Mouse (Mus musculus): Measurements from ENCODE around the gene Ugcg. TPM values are rescaled to one million over a fixed set of nuclear protein-coding genes. Genes with fewer than 3 reads are reported as not detected.

Gene Ugcg
- polyA plus RNA-seq, 1 experiment from 2014 or later = 13.3 TPM

DNA sequence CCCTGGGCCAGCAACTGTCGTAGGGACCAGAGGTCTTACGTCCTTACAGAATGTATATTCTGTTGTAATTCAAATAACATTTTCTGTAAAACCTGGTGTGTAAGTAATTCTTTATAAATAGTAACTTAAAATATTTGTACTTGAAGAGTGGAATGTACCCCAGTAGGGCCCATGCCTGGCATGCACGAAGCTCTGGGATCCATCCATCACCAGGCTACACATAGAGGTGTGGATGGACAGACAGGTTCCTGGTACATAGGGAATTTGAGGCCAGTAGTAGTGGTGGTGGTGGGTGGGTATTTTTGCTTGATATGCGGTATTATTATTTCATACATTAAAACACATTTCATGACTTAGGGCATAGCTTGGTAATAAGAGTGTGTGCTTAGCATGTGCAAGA, 19.6 kb downstream of the Ugcg start:
- Histone ChIP-seq H3K4me2 (ENCODE audit: low read depth, low read length) (no peak overlapping the region), H3K9me3 (ENCODE audit: control insufficient read depth, low read length) (no peaks in the 10 kb centered on the region), H3K4me1 (ENCODE audit: control insufficient read depth, insufficient read depth, low read length) (peaks cover 8% of the 10 kb centered on the region; the same call in 1 of the 2 replicates), H3K4me3 (ENCODE audit: low read depth, low read length) (no peak overlapping the region), H3K9ac (ENCODE audit: low read depth, low read length) (no peak overlapping the region), H3K27ac (replicated peaks; ENCODE audit: low read depth, low read length) (no peak overlapping the region), H3K27me3 (replicated peaks; ENCODE audit: control insufficient read depth, insufficient read depth, low read length) (no peaks in the 10 kb centered on the region), H3K36me3 (ENCODE audit: control insufficient read depth, insufficient read depth, low read length) (peaks cover 29% of the 10 kb centered on the region)
- DNase-seq (ENCODE audit: low spot score) (no peak), ATAC-seq (ENCODE audit: low read depth) (no peak)
- 83% methylated on average over 4 of the region's 4 CpGs for WGBS

GRCm38 (mm10) chr4:59211181-59211580, 22.1 kb downstream of the Ugcg start:
- Histone ChIP-seq H3K9ac (ENCODE audit: low read depth, low read length) (no peak overlapping the region), H3K9me3 (ENCODE audit: control insufficient read depth, low read length) (no peaks in the 10 kb centered on the region), H3K36me3 (ENCODE audit: control insufficient read depth, insufficient read depth, low read length) (peaks cover 53% of the 10 kb centered on the region), H3K4me1 (ENCODE audit: control insufficient read depth, insufficient read depth, low read length) (peaks cover under 1% of the 10 kb centered on the region; the same call in 1 of the 2 replicates), H3K4me3 (ENCODE audit: low read depth, low read length) (no peak overlapping the region), H3K27me3 (replicated peaks; ENCODE audit: control insufficient read depth, insufficient read depth, low read length) (no peaks in the 10 kb centered on the region), H3K4me2 (ENCODE audit: low read depth, low read length) (no peak overlapping the region), H3K27ac (replicated peaks; ENCODE audit: low read depth, low read length) (no peak overlapping the region)
- no peak for ATAC-seq (ENCODE audit: low read depth)
- DNase-seq (ENCODE audit: low spot score) = no peak
- 86% methylated on average over 9 of the region's 9 CpGs for WGBS

GRCm38 (mm10) chr4:59213833-59214232, 24.8 kb downstream of the Ugcg start:
- H3K4me3 ChIP-seq (ENCODE audit: low read depth, low read length) = no peak overlapping the region
- no peaks in the 10 kb centered on the region for H3K4me1 ChIP-seq (ENCODE audit: control insufficient read depth, insufficient read depth, low read length)
- no peak overlapping the region for H3K27ac ChIP-seq (replicated peaks; ENCODE audit: low read depth, low read length)
- 80% methylated on average over 4 of the region's 4 CpGs for WGBS
- no peaks in the 10 kb centered on the region for H3K9me3 ChIP-seq (ENCODE audit: control insufficient read depth, low read length)
- H3K9ac ChIP-seq (ENCODE audit: low read depth, low read length) = no peak overlapping the region
- H3K36me3 ChIP-seq (ENCODE audit: control insufficient read depth, insufficient read depth, low read length) = peaks cover 60% of the 10 kb centered on the region
- DNase-seq (ENCODE audit: low spot score) (no peak), ATAC-seq (ENCODE audit: low read depth) (no peak)
- H3K27me3 ChIP-seq (replicated peaks; ENCODE audit: control insufficient read depth, insufficient read depth, low read length) = no peaks in the 10 kb centered on the region
- no peak overlapping the region for H3K4me2 ChIP-seq (ENCODE audit: low read depth, low read length)

DNA sequence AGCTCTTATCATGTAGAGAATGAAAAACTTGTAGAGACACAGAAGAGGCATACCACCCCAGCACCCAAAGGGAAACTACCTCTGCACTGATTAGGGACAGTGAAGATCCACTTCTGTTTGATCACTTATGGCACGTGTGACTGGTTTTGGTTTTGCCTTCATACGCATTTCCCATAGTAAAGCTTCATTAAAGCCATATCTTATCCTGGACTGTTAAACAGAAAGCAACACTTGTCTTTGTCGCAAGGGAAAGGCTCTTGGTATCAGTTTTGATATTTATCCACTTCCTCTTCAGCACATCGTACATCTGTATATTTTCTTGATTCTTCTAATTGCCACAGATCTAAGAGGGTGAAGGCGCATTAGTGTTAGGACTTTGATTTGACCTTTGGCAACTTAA, 25.6 kb downstream of the Ugcg start:
- 95% methylated on average over 5 of the region's 5 CpGs for WGBS
- H3K4me1 ChIP-seq (ENCODE audit: control insufficient read depth, insufficient read depth, low read length) = no peaks in the 10 kb centered on the region

GRCm38 (mm10) chr4:59215585-59215984, 26.5 kb downstream of the Ugcg start:
- Histone ChIP-seq H3K4me3 (ENCODE audit: low read depth, low read length) (no peak overlapping the region), H3K9ac (ENCODE audit: low read depth, low read length) (no peak overlapping the region), H3K27me3 (replicated peaks; ENCODE audit: control insufficient read depth, insufficient read depth, low read length) (no peaks in the 10 kb centered on the region), H3K9me3 (ENCODE audit: control insufficient read depth, low read length) (no peaks in the 10 kb centered on the region), H3K36me3 (ENCODE audit: control insufficient read depth, insufficient read depth, low read length) (peaks cover 60% of the 10 kb centered on the region), H3K4me2 (ENCODE audit: low read depth, low read length) (no peak overlapping the region), H3K27ac (replicated peaks; ENCODE audit: low read depth, low read length) (no peak overlapping the region), H3K4me1 (ENCODE audit: control insufficient read depth, insufficient read depth, low read length) (no peaks in the 10 kb centered on the region)
- 96% methylated on average over 3 of the region's 3 CpGs for WGBS
- no peak for ATAC-seq (ENCODE audit: low read depth)
- DNase-seq (ENCODE audit: low spot score) = no peak

More for the DNA sequence above, 25.6 kb downstream of the Ugcg start:
- no peak for DNase-seq (ENCODE audit: low spot score)
- ATAC-seq (ENCODE audit: low read depth) = no peak
- H3K4me3 ChIP-seq (ENCODE audit: low read depth, low read length) = no peak overlapping the region
- H3K27me3 ChIP-seq (replicated peaks; ENCODE audit: control insufficient read depth, insufficient read depth, low read length) = no peaks in the 10 kb centered on the region
- no peak overlapping the region for H3K27ac ChIP-seq (replicated peaks; ENCODE audit: low read depth, low read length)
- peaks cover 61% of the 10 kb centered on the region for H3K36me3 ChIP-seq (ENCODE audit: control insufficient read depth, insufficient read depth, low read length)
- H3K9me3 ChIP-seq (ENCODE audit: control insufficient read depth, low read length) = no peaks in the 10 kb centered on the region
- no peak overlapping the region for H3K4me2 ChIP-seq (ENCODE audit: low read depth, low read length)
- H3K9ac ChIP-seq (ENCODE audit: low read depth, low read length) = no peak overlapping the region

DNA sequence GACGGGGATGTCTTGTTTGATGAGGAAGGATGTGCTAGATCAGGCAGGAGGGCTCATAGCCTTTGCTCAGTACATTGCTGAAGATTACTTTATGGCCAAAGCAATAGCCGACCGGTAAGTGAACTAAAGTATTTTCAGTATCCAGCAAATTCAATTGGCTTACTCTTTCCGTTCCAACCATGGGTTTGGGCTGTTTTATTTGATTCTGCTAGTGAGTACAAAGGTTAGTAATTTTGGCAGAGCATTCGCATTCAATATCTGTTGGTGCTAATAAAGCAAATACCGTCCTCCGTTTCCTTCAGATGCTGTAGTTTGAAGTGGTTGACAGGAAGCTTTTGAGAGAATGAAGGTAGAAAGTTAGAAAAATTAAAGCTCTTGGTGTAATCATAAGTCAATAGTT, 28.0 kb downstream of the Ugcg start:
- Histone ChIP-seq H3K4me1 (ENCODE audit: control insufficient read depth, insufficient read depth, low read length) (no peaks in the 10 kb centered on the region), H3K27me3 (replicated peaks; ENCODE audit: control insufficient read depth, insufficient read depth, low read length) (no peaks in the 10 kb centered on the region), H3K4me2 (ENCODE audit: low read depth, low read length) (no peak overlapping the region), H3K9ac (ENCODE audit: low read depth, low read length) (no peak overlapping the region), H3K9me3 (ENCODE audit: control insufficient read depth, low read length) (no peaks in the 10 kb centered on the region), H3K27ac (replicated peaks; ENCODE audit: low read depth, low read length) (no peak overlapping the region), H3K36me3 (ENCODE audit: control insufficient read depth, insufficient read depth, low read length) (peaks cover 61% of the 10 kb centered on the region), H3K4me3 (ENCODE audit: low read depth, low read length) (no peak overlapping the region)
- WGBS = 95% methylated on average over 7 of the region's 7 CpGs
- ATAC-seq (ENCODE audit: low read depth) (no peak), DNase-seq (ENCODE audit: low spot score) (no peak)

GRCm38 (mm10) chr4:59218154-59218553, 29.1 kb downstream of the Ugcg start:
- WGBS = 84% methylated on average over 7 of the region's 7 CpGs
- ATAC-seq (ENCODE audit: low read depth) (no peak), DNase-seq (ENCODE audit: low spot score) (no peak)
- Histone ChIP-seq H3K27me3 (replicated peaks; ENCODE audit: control insufficient read depth, insufficient read depth, low read length) (no peaks in the 10 kb centered on the region), H3K27ac (replicated peaks; ENCODE audit: low read depth, low read length) (no peak overlapping the region), H3K4me3 (ENCODE audit: low read depth, low read length) (no peak overlapping the region), H3K36me3 (ENCODE audit: control insufficient read depth, insufficient read depth, low read length) (peaks cover 67% of the 10 kb centered on the region), H3K4me2 (ENCODE audit: low read depth, low read length) (no peak overlapping the region), H3K9ac (ENCODE audit: low read depth, low read length) (no peak overlapping the region), H3K4me1 (ENCODE audit: control insufficient read depth, insufficient read depth, low read length) (no peaks in the 10 kb centered on the region), H3K9me3 (ENCODE audit: control insufficient read depth, low read length) (no peaks in the 10 kb centered on the region)

DNA sequence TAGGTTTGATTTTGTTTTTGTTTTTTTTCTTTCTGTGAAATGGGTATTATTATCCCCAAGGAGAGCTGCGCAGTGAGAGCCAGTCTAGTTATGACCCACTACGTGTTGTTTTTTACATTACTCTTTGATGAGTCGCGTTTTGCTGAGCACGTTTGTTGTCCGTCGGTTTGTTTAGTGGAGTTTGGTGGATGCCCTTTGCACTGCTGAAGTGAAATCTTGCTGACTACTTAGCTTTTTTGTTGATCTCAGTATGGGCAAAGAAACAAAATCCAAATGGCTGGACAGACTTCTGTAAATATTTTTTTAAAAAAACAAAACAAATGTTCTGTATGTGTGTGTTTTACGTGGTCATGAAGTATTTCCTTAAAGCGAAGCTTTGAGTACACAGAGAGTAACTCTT, 33.2 kb downstream of the Ugcg start:
- Histone ChIP-seq H3K4me3 (ENCODE audit: low read depth, low read length) (no peak overlapping the region), H3K4me1 (ENCODE audit: control insufficient read depth, insufficient read depth, low read length) (no peaks in the 10 kb centered on the region), H3K36me3 (ENCODE audit: control insufficient read depth, insufficient read depth, low read length) (peaks cover 48% of the 10 kb centered on the region), H3K9me3 (ENCODE audit: control insufficient read depth, low read length) (peaks cover 3% of the 10 kb centered on the region; the same call in 1 of the 2 replicates), H3K9ac (ENCODE audit: low read depth, low read length) (no peak overlapping the region), H3K27me3 (replicated peaks; ENCODE audit: control insufficient read depth, insufficient read depth, low read length) (no peaks in the 10 kb centered on the region), H3K27ac (replicated peaks; ENCODE audit: low read depth, low read length) (no peak overlapping the region), H3K4me2 (ENCODE audit: low read depth, low read length) (no peak overlapping the region)
- ATAC-seq (ENCODE audit: low read depth) (no peak), DNase-seq (ENCODE audit: low spot score) (no peak)
- WGBS = 91% methylated on average over 9 of the region's 9 CpGs

- Histone ChIP-seq H3K9ac (ENCODE audit: low read depth, low read length) (no peak overlapping the region), H3K9me3 (ENCODE audit: control insufficient read depth, low read length) (peaks cover 3% of the 10 kb centered on the region; the same call in 1 of the 2 replicates), H3K4me2 (ENCODE audit: low read depth, low read length) (no peak overlapping the region), H3K27me3 (replicated peaks; ENCODE audit: control insufficient read depth, insufficient read depth, low read length) (no peaks in the 10 kb centered on the region), H3K27ac (replicated peaks; ENCODE audit: low read depth, low read length) (no peak overlapping the region), H3K4me1 (ENCODE audit: control insufficient read depth, insufficient read depth, low read length) (no peaks in the 10 kb centered on the region), H3K36me3 (ENCODE audit: control insufficient read depth, insufficient read depth, low read length) (peaks cover 41% of the 10 kb centered on the region), H3K4me3 (ENCODE audit: low read depth, low read length) (no peak overlapping the region)
- WGBS = 89% methylated on average over 5 of the region's 5 CpGs
- no peak for DNase-seq (ENCODE audit: low spot score)
- ATAC-seq (ENCODE audit: low read depth) = no peak
Measured at GRCm38 (mm10) chr4:59223055-59223615, 34.1 kb downstream of the Ugcg start.

Data from embryonic facial prominence, embryonic 14.5 days (tissue).